Mouse (Mus musculus) forebrain, postnatal 0 days (tissue): Measurements from ENCODE around the gene Clcnkb. TPM values are rescaled to one million over a fixed set of nuclear protein-coding genes. Genes with fewer than 3 reads are reported as not detected.
A peak's percentile ranks its signal among the peaks of the same experiment; 100 is the strongest.

Experiments used
- ATAC-seq: fragments of 200-750 bp; cut with Nextera tagmentation; 2 replicates; pipeline ENCODE4 v1.8.0; 2017; ENCODE audit warnings: mild to moderate bottlenecking, moderate library complexity
- DNase-seq: peaks from one replicate; pipeline ENCODE4 v3.0.0-alpha.2; 2015
- H3K27ac ChIP-seq: fragments of 300-500 bp; sonication (generic); 2 replicates; pipeline ENCODE4 v1.5.1; 2014; ENCODE audit warnings: low read depth, mild to moderate bottlenecking, antibody characterized with exemption, low read length, moderate library complexity, mixed read lengths
- H3K27me3 ChIP-seq: fragments of 300-500 bp; sonication (generic); 2 replicates; pipeline ENCODE4 v1.6.1; 2014; ENCODE audit warnings: mild to moderate bottlenecking, low read length, mixed read lengths; ENCODE audit not compliant: insufficient read depth
- H3K36me3 ChIP-seq: fragments of 300-500 bp; sonication (generic); 2 replicates; pipeline ENCODE4 v1.6.1; 2014; ENCODE audit warnings: mild to moderate bottlenecking, moderate library complexity; ENCODE audit not compliant: insufficient read depth
- H3K4me1 ChIP-seq: fragments of 300-500 bp; sonication (generic); 2 replicates; pipeline ENCODE4 v1.6.1; 2014; ENCODE audit warnings: antibody characterized with exemption; ENCODE audit not compliant: insufficient read depth
- H3K4me2 ChIP-seq: fragments of 300-500 bp; sonication (generic); 2 replicates; pipeline ENCODE4 v1.6.1; 2014; ENCODE audit warnings: low read depth, mild to moderate bottlenecking, moderate library complexity
- H3K4me3 ChIP-seq: fragments of 300-500 bp; sonication (generic); 2 replicates; pipeline ENCODE4 v1.5.1; 2014; ENCODE audit warnings: low read depth, low read length, mixed read lengths
- H3K9ac ChIP-seq: fragments of 300-500 bp; sonication (generic); 2 replicates; pipeline ENCODE4 v1.6.1; 2014; ENCODE audit warnings: mild to moderate bottlenecking
- H3K9me3 ChIP-seq: fragments of 300-500 bp; sonication (generic); 2 replicates; pipeline ENCODE4 v1.6.1; 2016; ENCODE audit warnings: low read length
- CTCF ChIP-seq: sonication (generic); IDR thresholded peaks from 2 replicates; pipeline ENCODE4 v1.5.1; 2016; ENCODE audit warnings: antibody characterized with exemption, control low read depth, low read depth
- WGBS: fragments of 180-500 bp; shearing (Covaris S2); extraction: QIAGEN DNeasy Blood & Tissue Kit; methylation state at CpG from one replicate; pipeline ENCODE4 v1.1.7; 2014; 5-methylcytosine and 5-hydroxymethylcytosine counted together
- polyA plus RNA-seq: library from polyadenylated mRNA; unstranded; fragments of >200 nt; fragmentation: Nextera tagmentation; extraction: Ambion mirVana; gene quantifications from 2 replicates; pipeline ENCODE4 v1.2.1, GENCODE M21; 2015
- total RNA-seq: library from RNA; depleted of rRNA; stranded (reverse); fragments of >200 nt; gene quantifications from 2 replicates; pipeline ENCODE4 v1.2.3, GENCODE M21; 2014

The Clcnkb gene
- total and polyA plus RNA-seq, 2 experiments from 2014 or later = not detected

GRCm38 (mm10) chr4:141389366-141390150 is 26.3 kb downstream of the Clcnkb start:
- TF ChIP-seq CTCF = no peak
- H3K4me1 ChIP-seq = no peaks in the 10 kb centered on the region
- H3K36me3 ChIP-seq = no peaks in the 10 kb centered on the region
- no peaks in the 10 kb centered on the region for H3K9me3 ChIP-seq
- WGBS = 73% methylated on average over 18 of the region's 18 CpGs
- H3K4me3 ChIP-seq = no peak overlapping the region
- ATAC-seq (no peak), DNase-seq (no peak)
- H3K27me3 ChIP-seq = no peaks in the 10 kb centered on the region
- H3K9ac ChIP-seq = no peak overlapping the region
- H3K4me2 ChIP-seq = no peak overlapping the region
- no peak overlapping the region for H3K27ac ChIP-seq

GRCm38 (mm10) chr4:141387933-141388332 is 27.9 kb downstream of the Clcnkb start:
- TF ChIP-seq CTCF = no peak
- no peak for DNase-seq
- H3K9me3 ChIP-seq = no peaks in the 10 kb centered on the region
- H3K4me1 ChIP-seq = no peaks in the 10 kb centered on the region
- no peak overlapping the region for H3K4me3 ChIP-seq
- H3K27ac ChIP-seq = no peak overlapping the region
- H3K9ac ChIP-seq = no peak overlapping the region
- no peak overlapping the region for H3K4me2 ChIP-seq
- WGBS = 66% methylated on average over 5 of the region's 5 CpGs
- H3K27me3 ChIP-seq = peaks cover 13% of the 10 kb centered on the region; the same call in 1 of the 2 replicates
- ATAC-seq = no peak
- no peaks in the 10 kb centered on the region for H3K36me3 ChIP-seq

DNA sequence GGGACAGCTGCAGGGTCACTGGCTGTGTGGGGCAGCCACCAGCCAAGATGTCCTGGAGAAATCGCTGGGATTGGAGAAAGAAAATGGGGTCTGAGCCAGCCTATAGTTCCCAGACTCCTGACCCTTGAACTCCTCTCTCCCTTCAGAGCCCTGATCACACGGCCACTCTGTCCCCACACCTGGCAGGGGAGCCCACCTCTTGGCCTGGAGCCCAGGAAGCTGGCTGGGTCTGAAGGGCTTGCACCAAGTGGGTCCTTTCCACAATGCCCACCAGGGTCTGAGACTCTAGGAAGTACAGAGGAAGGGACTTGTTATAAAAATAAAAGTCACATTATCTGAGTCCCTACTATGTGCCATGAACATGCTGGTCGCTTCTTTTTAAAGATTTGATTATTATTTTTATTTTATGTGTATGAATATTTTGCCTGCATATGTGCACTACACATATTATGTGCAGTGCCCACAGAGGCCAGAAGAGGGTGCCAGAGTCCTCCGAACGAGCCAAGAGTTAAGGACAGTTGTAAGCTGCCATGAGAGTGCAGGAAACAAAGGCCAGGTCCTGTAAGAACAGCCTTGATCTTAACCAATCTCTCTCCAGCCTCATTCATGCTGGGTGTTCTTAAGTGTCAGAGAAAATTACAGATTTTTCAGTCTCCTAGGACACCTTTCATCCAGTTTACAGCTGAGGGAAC is 28.6 kb downstream of the Clcnkb start:
- Histone ChIP-seq H3K36me3 (peaks cover 4% of the 10 kb centered on the region; the same call in 1 of the 2 replicates), H3K4me1 (no peaks in the 10 kb centered on the region), H3K4me2 (no peak overlapping the region), H3K9ac (no peak overlapping the region), H3K9me3 (no peaks in the 10 kb centered on the region), H3K4me3 (no peak overlapping the region), H3K27me3 (peaks cover 17% of the 10 kb centered on the region; the same call in 1 of the 2 replicates), H3K27ac (no peak overlapping the region)
- WGBS = 15% methylated on average over 5 of the region's 5 CpGs
- ATAC-seq (peak; percentile 52), DNase-seq (peak; percentile 85)
- TF ChIP-seq CTCF = peak; percentile 82

GRCm38 (mm10) chr4:141386150-141386549 is 29.7 kb downstream of the Clcnkb start:
- peaks cover 17% of the 10 kb centered on the region; the same call in 1 of the 2 replicates for H3K27me3 ChIP-seq
- ATAC-seq = no peak
- no peak overlapping the region for H3K27ac ChIP-seq
- no peaks in the 10 kb centered on the region for H3K4me1 ChIP-seq
- H3K4me2 ChIP-seq = no peak overlapping the region
- H3K9me3 ChIP-seq = no peaks in the 10 kb centered on the region
- WGBS = 69% methylated on average over 7 of the region's 7 CpGs
- H3K4me3 ChIP-seq = no peak overlapping the region
- peaks cover 8% of the 10 kb centered on the region; the same call in 1 of the 2 replicates for H3K36me3 ChIP-seq
- no peak for DNase-seq
- no peak overlapping the region for H3K9ac ChIP-seq
- peak; percentile 49 for TF ChIP-seq CTCF

GRCm38 (mm10) chr4:141385275-141385674 is 30.5 kb downstream of the Clcnkb start:
- WGBS = under 1% methylated on average over 7 of the region's 7 CpGs
- ATAC-seq = no peak
- Histone ChIP-seq H3K36me3 (peaks cover 8% of the 10 kb centered on the region; the same call in 1 of the 2 replicates), H3K9ac (no peak overlapping the region), H3K27ac (no peak overlapping the region), H3K27me3 (peaks cover 17% of the 10 kb centered on the region; the same call in 1 of the 2 replicates), H3K4me3 (no peak overlapping the region), H3K4me2 (no peak overlapping the region), H3K9me3 (no peaks in the 10 kb centered on the region), H3K4me1 (no peaks in the 10 kb centered on the region)
- DNase-seq = peak; percentile 62
- peak; percentile 90 for TF ChIP-seq CTCF

- Histone ChIP-seq H3K36me3 (peaks cover 8% of the 10 kb centered on the region; the same call in 1 of the 2 replicates), H3K4me3 (peak overlapping the region; percentile 30), H3K4me1 (no peaks in the 10 kb centered on the region), H3K27ac (no peak overlapping the region), H3K9me3 (no peaks in the 10 kb centered on the region), H3K4me2 (peak overlapping the region; percentile 51), H3K9ac (peak overlapping the region; percentile 33), H3K27me3 (peaks cover 17% of the 10 kb centered on the region; the same call in 1 of the 2 replicates)
- DNase-seq = peak; percentile 50
- 7% methylated on average over 25 of the region's 25 CpGs for WGBS
- ATAC-seq = peak; percentile 76
- TF ChIP-seq CTCF = peak; percentile 44
Measured at GRCm38 (mm10) chr4:141382406-141382805, 33.4 kb downstream of the Clcnkb start.

DNA sequence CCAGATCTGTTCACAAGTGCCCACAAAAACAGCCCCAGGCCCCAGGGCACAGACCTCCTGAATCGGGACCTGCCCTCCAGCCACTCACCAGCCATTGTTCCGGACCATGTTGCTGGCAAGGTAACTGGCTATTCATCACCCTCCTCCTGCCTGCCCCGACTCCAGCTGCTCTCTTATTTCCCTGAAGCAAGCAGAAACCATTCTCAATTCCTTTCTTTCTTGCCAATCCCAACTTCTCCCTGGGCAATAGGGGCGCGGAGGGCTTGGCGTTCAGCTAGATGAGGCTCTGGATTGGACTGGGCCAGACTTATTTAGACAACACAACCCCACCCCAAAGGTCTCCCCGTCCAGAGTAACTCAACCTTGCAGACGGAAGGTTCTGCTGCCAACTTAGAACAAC is 36.1 kb downstream of the Clcnkb start:
- Histone ChIP-seq H3K27me3 (peaks cover 17% of the 10 kb centered on the region; the same call in 1 of the 2 replicates), H3K9ac (no peak overlapping the region), H3K4me1 (no peaks in the 10 kb centered on the region), H3K36me3 (peaks cover 8% of the 10 kb centered on the region; the same call in 1 of the 2 replicates), H3K9me3 (no peaks in the 10 kb centered on the region), H3K4me2 (no peak overlapping the region), H3K27ac (no peak overlapping the region), H3K4me3 (no peak overlapping the region)
- DNase-seq (no peak), ATAC-seq (no peak)
- no peak for TF ChIP-seq CTCF
- WGBS = 47% methylated on average over 8 of the region's 8 CpGs
